Mouse (Mus musculus): ENCODE data around the gene Zcchc7. TPM values are rescaled to one million over a fixed set of nuclear protein-coding genes. Genes with fewer than 3 reads are reported as not detected.

Zcchc7 gene
- polyA plus RNA-seq, 1 experiment: 3.5 TPM

DNA sequence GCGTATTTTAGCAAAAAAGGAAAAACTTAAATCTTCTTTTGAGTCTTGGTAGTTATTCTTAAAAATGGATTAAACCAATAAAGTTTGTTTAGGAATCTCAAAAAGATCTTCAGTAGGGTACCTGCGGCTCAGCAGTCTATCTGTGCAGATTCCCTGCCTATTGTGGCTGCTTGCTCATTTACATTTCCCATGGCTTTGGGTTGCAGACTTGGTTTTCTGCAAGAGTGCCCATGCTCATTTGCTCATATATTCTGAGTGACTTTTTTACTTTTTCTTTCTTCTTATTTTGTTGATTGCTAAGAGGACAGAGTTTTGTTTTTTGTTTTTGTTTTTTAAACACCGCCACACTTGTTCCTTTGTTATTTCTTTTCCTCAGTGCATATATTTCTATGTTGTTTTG, 19.2 kb downstream of the Zcchc7 start:
- H3K27me3 ChIP-seq (ENCODE audit: control insufficient read depth, insufficient read depth, low read length): no peaks in the 10 kb centered on the region
- no peak overlapping the region for H3K4me3 ChIP-seq (ENCODE audit: low read depth, low read length)
- TF ChIP-seq CTCF (IDR thresholded peaks at IDR 0.05; ENCODE audit: extremely low read depth, insufficient read length, insufficient replicate concordance, low read depth, low read length): no peak
- no peak overlapping the region for H3K27ac ChIP-seq (ENCODE audit: insufficient read depth, low read depth, low read length)
- peaks cover 3% of the 10 kb centered on the region; the same call in 1 of the 2 replicates for H3K36me3 ChIP-seq (ENCODE audit: control insufficient read depth, insufficient read depth, low read length)
- 97% methylated on average over 3 of the region's 3 CpGs for WGBS
- H3K4me1 ChIP-seq (ENCODE audit: control insufficient read depth, insufficient read depth, insufficient read length, low read length): no peaks in the 10 kb centered on the region

DNA sequence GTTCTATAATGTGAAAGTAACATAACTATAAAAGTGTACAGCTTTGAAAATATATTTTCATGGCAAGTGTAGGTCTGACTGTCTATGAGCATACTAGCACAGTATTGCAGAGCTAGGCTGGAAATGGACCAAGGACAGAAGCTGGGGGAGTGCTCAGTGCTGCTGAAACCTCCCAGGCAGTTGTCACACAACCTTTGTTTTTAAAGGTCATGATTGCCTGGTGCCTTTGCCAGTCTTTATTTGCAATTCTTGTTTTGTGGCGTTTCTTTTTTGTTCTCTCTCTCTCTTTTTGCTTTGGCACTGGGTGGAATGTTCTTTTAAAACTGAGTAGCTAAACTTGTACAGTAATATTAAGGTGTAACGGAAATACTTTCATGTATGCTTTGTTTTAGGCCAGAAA, 21.0 kb downstream of the Zcchc7 start:
- H3K36me3 ChIP-seq (ENCODE audit: control insufficient read depth, insufficient read depth, low read length): peaks cover 2% of the 10 kb centered on the region; the same call in 1 of the 2 replicates
- H3K4me1 ChIP-seq (ENCODE audit: control insufficient read depth, insufficient read depth, insufficient read length, low read length): no peaks in the 10 kb centered on the region
- WGBS: 80% methylated on average over 2 of the region's 2 CpGs
- H3K4me3 ChIP-seq (ENCODE audit: low read depth, low read length): no peak overlapping the region
- TF ChIP-seq POLR2A (IDR thresholded peaks at IDR 0.05; ENCODE audit: low read depth, low read length) (no peak), CTCF (IDR thresholded peaks at IDR 0.05; ENCODE audit: extremely low read depth, insufficient read length, insufficient replicate concordance, low read depth, low read length) (no peak)
- H3K27ac ChIP-seq (ENCODE audit: insufficient read depth, low read depth, low read length): no peak overlapping the region
- H3K27me3 ChIP-seq (ENCODE audit: control insufficient read depth, insufficient read depth, low read length): no peaks in the 10 kb centered on the region

DNA sequence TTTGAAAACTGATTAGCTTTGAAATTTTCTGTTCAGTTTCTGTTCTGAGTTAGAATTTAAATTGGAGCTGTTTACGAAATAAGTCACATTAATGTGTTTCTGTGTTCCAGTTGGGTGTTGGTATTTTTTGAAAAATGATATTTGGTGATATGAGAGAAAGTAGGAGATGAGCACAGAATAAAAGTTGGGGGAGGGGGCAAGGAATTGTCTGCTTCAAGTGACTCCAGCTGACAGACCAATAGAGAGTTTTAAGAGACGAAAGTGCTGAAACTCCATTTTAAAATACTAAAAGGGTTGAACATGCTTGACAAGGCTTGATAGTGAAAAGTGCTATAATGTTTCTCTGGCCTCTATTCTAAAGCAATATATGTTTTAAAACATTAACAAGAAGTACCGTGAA, 21.4 kb downstream of the Zcchc7 start:
- no peaks in the 10 kb centered on the region for H3K36me3 ChIP-seq (ENCODE audit: control insufficient read depth, insufficient read depth, low read length)
- H3K4me3 ChIP-seq (ENCODE audit: low read depth, low read length): no peak overlapping the region
- H3K27ac ChIP-seq (ENCODE audit: insufficient read depth, low read depth, low read length): no peak overlapping the region
- no peaks in the 10 kb centered on the region for H3K27me3 ChIP-seq (ENCODE audit: control insufficient read depth, insufficient read depth, low read length)
- TF ChIP-seq POLR2A (IDR thresholded peaks at IDR 0.05; ENCODE audit: low read depth, low read length) (no peak), CTCF (IDR thresholded peaks at IDR 0.05; ENCODE audit: extremely low read depth, insufficient read length, insufficient replicate concordance, low read depth, low read length) (no peak)
- no peaks in the 10 kb centered on the region for H3K4me1 ChIP-seq (ENCODE audit: control insufficient read depth, insufficient read depth, insufficient read length, low read length)
- WGBS: 96% methylated on average over 3 of the region's 3 CpGs

DNA sequence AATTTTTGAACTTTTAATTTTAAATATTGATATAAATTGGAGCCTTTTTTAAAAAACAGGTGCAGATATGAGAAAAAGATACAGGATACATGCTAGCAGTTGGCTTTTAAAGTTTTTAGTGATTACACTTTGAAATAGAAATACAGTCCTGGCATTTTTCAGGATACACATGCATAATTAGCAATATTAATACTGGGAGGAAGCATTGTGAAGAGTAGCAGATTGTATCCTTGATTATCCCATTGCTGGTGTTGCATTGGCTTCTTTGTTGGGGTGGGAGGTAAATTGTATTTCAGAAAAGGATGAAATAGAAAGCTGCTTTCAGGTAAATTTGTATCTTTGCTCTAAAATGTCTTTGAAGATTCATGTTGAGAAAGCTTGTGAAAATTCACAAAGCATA, 22.0 kb downstream of the Zcchc7 start:
- H3K4me1 ChIP-seq (ENCODE audit: control insufficient read depth, insufficient read depth, insufficient read length, low read length): no peaks in the 10 kb centered on the region
- TF ChIP-seq CTCF (IDR thresholded peaks at IDR 0.05; ENCODE audit: extremely low read depth, insufficient read length, insufficient replicate concordance, low read depth, low read length): no peak
- TF ChIP-seq POLR2A (IDR thresholded peaks at IDR 0.05; ENCODE audit: low read depth, low read length): no peak

DNA sequence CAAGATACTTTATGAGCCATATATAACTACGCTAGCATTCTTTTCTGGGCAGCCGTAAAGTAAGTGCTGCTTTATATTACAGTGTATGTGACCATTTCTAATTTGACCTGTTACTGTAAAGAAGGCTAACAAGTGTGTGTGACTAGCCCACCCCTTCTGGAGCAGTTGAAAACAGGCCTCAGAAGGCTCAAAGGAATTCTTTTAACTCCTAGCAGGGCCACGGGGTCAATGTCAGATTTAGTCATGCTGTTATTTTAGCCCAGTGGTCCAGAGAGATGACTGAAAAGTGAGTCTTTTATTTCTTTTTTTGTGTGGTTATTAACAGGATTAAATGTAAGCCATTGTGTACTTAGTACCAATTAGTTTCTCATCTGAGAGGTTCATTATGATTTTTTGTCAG, 22.6 kb downstream of the Zcchc7 start:
- H3K27me3 ChIP-seq (ENCODE audit: control insufficient read depth, insufficient read depth, low read length): no peaks in the 10 kb centered on the region
- H3K27ac ChIP-seq (ENCODE audit: insufficient read depth, low read depth, low read length): no peak overlapping the region
- no peaks in the 10 kb centered on the region for H3K36me3 ChIP-seq (ENCODE audit: control insufficient read depth, insufficient read depth, low read length)
- 82% methylated on average over 3 of the region's 3 CpGs for WGBS
- H3K4me3 ChIP-seq (ENCODE audit: low read depth, low read length): no peak overlapping the region
- H3K4me1 ChIP-seq (ENCODE audit: control insufficient read depth, insufficient read depth, insufficient read length, low read length): no peaks in the 10 kb centered on the region
- TF ChIP-seq POLR2A (IDR thresholded peaks at IDR 0.05; ENCODE audit: low read depth, low read length) (no peak), CTCF (IDR thresholded peaks at IDR 0.05; ENCODE audit: extremely low read depth, insufficient read length, insufficient replicate concordance, low read depth, low read length) (no peak)

More for the DNA sequence above, 22.0 kb downstream of the Zcchc7 start:
- no peaks in the 10 kb centered on the region for H3K27me3 ChIP-seq (ENCODE audit: control insufficient read depth, insufficient read depth, low read length)
- no peaks in the 10 kb centered on the region for H3K36me3 ChIP-seq (ENCODE audit: control insufficient read depth, insufficient read depth, low read length)
- H3K27ac ChIP-seq (ENCODE audit: insufficient read depth, low read depth, low read length): no peak overlapping the region
- no peak overlapping the region for H3K4me3 ChIP-seq (ENCODE audit: low read depth, low read length)

DNA sequence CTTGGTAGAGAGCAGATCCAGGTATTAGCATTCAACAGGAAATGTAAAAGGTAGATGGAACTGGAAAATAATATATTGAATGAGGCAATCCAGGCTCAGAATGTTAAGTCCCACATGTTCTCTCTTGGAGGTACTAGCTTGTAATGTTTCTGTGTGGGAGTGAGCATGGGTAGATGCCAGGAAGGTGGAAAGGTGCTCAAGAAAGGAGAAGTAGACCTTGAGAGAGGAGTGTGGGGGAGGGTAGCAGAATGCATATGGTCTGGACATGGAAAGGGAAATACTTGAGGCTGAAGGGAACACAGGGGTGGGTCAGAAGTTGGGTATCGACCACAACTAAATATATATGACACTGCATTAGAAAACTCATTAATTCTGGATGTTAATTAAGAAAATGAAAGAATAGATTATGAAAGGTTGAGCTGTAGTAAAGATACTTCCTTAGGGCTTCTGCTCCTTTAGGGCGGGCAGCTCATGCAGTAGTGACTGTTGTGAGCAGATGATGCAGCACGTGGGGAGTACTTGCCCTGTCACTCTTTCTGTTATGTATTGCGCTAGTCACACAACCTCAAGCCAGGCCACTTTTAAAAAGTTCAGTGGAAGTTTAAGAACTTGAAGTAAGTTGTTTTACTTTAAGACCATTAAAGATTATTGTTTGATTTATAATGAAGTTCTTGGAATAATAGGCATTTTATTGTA, 24.9 kb downstream of the Zcchc7 start:
- Histone ChIP-seq H3K36me3 (ENCODE audit: control insufficient read depth, insufficient read depth, low read length) (no peaks in the 10 kb centered on the region), H3K4me3 (ENCODE audit: low read depth, low read length) (no peak overlapping the region), H3K27me3 (ENCODE audit: control insufficient read depth, insufficient read depth, low read length) (no peaks in the 10 kb centered on the region), H3K27ac (ENCODE audit: insufficient read depth, low read depth, low read length) (no peak overlapping the region), H3K4me1 (ENCODE audit: control insufficient read depth, insufficient read depth, insufficient read length, low read length) (no peaks in the 10 kb centered on the region)
- TF ChIP-seq CTCF (IDR thresholded peaks at IDR 0.05; ENCODE audit: extremely low read depth, insufficient read length, insufficient replicate concordance, low read depth, low read length) (no peak), POLR2A (IDR thresholded peaks at IDR 0.05; ENCODE audit: low read depth, low read length) (no peak)
- 80% methylated on average over 4 of the region's 4 CpGs for WGBS

DNA sequence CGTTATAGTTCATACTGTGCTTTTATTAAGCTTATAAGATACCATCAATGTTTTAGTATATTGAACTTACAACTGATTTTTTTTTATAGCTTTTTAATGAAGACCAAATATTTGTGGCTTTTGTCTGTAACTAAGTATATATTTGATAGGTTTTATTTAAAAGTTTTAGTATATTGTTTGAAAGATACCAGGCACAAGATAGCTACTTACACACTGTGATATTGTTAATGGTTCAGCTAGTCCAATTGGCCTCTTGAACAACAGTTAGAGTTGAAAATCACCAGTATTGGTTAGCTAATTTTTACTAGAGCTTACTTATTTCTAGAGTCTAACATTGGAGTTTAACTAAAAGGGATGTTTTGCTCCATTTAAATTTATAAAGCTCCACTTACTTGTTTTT, 25.8 kb downstream of the Zcchc7 start:
- no peak overlapping the region for H3K4me3 ChIP-seq (ENCODE audit: low read depth, low read length)
- TF ChIP-seq CTCF (IDR thresholded peaks at IDR 0.05; ENCODE audit: extremely low read depth, insufficient read length, insufficient replicate concordance, low read depth, low read length): no peak
- TF ChIP-seq POLR2A (IDR thresholded peaks at IDR 0.05; ENCODE audit: low read depth, low read length): no peak
- WGBS: 80% methylated on average over 1 of the region's 1 CpGs
- no peaks in the 10 kb centered on the region for H3K36me3 ChIP-seq (ENCODE audit: control insufficient read depth, insufficient read depth, low read length)
- H3K27me3 ChIP-seq (ENCODE audit: control insufficient read depth, insufficient read depth, low read length): no peaks in the 10 kb centered on the region
- H3K27ac ChIP-seq (ENCODE audit: insufficient read depth, low read depth, low read length): no peak overlapping the region
- H3K4me1 ChIP-seq (ENCODE audit: control insufficient read depth, insufficient read depth, insufficient read length, low read length): no peaks in the 10 kb centered on the region

Measured in small intestine, adult 2 months (tissue).